Comparison of ENCODE assay signal across 11 mouse cellular contexts in the genomic region with DNA sequence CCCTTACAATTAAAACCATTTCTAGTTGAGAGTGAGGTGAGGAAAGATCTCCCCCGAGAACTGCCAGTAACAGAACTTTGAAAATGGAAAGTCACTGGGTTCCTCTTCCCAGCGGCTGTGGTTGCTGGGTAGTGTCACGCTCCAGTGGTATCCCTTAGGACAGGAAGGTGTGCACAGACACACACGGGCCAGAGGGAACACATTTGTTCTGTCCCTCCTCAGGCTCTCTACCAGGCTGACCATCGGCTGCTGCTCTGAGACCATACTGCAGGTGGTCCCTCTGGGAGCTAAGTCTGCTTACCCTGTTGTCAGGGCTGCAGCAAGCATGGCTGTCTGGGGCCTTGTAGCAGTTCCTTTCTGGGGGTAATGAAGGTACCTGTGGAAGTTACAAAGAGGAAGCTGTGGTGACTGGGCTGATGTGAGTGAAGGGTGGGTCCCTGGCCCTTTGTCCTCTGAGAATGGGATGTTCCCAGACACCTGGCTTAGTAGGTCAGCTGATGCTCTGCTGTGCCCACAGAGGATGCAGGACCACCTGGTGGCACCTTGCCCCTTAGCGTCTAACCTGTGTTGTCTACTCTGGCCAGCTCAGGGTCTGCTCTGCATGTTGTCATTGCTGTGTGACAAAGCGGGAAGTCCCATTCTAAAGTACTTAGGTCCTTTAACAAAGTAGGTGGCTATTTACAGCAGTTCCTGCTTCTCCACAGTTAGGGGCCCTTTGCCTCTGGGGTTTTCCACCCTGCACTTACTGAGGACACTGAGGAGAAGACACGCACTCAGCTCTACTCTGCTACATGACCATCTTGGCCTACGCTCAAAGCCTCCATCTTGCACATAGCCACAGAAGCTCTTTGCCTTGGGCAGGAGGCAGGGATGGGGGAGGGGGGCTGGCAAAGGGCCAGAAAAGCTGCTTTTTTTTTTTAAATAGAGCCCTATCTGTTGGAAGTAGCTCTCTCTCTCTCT.
DNase-seq lines count a peak whose midpoint lies in the region; ATAC-seq and TF ChIP-seq lines count a peak whose summit lies in the region.
"Had no signal": no experiment of that assay in that cellular context is flagged by ENCODE, and none has a peak within 500 bp of the region (broad histone marks: within the 10 kb centered on the region; RNA-seq: fewer than 3 reads in every experiment).

No protein-coding gene starts in this region.

- no peaks in the 10 kb centered on the region; the same call in 1 of the 2 replicates for H3K4me1 ChIP-seq in lung, adult 2 months (ENCODE audit: control insufficient read depth, insufficient read depth, low read length)
- H3K4me1 ChIP-seq: midbrain, embryonic 12.5 days had no signal

- no peak for DNase-seq in frontal cortex, adult 2 months (ENCODE audit: extremely low spot score in 1 of 2, low spot score in 1 of 2)
- DNase-seq in lung, postnatal 10 days: peak; percentile 11
- DNase-seq in lung, adult 2 months: no peak
- DNase-seq in thymus, postnatal 0 days (ENCODE audit: low spot score): peak; percentile 63
- no peak for DNase-seq in urinary bladder, adult 18-20 months (ENCODE audit: low spot score in 2 of 2)
- no peak for DNase-seq in cerebellum, adult 11 months
- DNase-seq: kidney, adult 2 months had no signal

- 0 out of 2 replicates have a peak, but pooled peaks have one; percentile 23 for ATAC-seq in frontal cortex, adult (ENCODE audit: low TSS enrichment)
- ATAC-seq in inflammation-experienced regulatory T-cells, adult 6 months: peak; percentile 47
- ATAC-seq: Patski had no signal

- WGBS in lung, adult 2 months: 74% methylated on average over 9 of the region's 9 CpGs

- no peak for TF ChIP-seq POLR2A in lung, adult 2 months (IDR thresholded peaks at IDR 0.05; ENCODE audit: borderline replicate concordance, extremely low read depth, low read depth, low read length)

- H3K4me3 ChIP-seq in lung, adult 2 months (replicated peaks; ENCODE audit: extremely low read depth, low read depth, low read length): no peak overlapping the region
- H3K4me3 ChIP-seq: midbrain, embryonic 12.5 days had no signal

- TF ChIP-seq CTCF in lung, adult 2 months (IDR thresholded peaks at IDR 0.05; ENCODE audit: insufficient read depth, low read length): no peak

Comparison
In these comparisons a context has a peak if more than half of its experiments do, and no peak if none do; other contexts are left out.
1. DNase-seq: peak in lung, postnatal 10 days (single experiment) and thymus, postnatal 0 days (single experiment); none in frontal cortex, adult 2 months (0 of 2), lung, adult 2 months (single experiment), urinary bladder, adult 18-20 months (0 of 2) and cerebellum, adult 11 months (single experiment).